Mouse (Mus musculus): ENCODE measurements around the gene Pigb. TPM values are rescaled to one million over a fixed set of nuclear protein-coding genes. Genes with fewer than 3 reads are reported as not detected.
"Not testable (repeated sequence)": the region's sequence is repeated elsewhere in the genome, so short reads cannot be mapped to it uniquely, and the experiment has no call there.

Pigb gene
- total RNA-seq (2022) = 1 to 10 TPM; 3.7 to 4.6 (median 4.2) TPM

GRCm38 (mm10) chr9:73040080-73040479 lies at the start of gene Pigb:
Gene Pigb (minus strand): TSS chr9:73040378.
- no peak for DNase-seq (ENCODE audit: low spot score in 2 of 2)

DNA sequence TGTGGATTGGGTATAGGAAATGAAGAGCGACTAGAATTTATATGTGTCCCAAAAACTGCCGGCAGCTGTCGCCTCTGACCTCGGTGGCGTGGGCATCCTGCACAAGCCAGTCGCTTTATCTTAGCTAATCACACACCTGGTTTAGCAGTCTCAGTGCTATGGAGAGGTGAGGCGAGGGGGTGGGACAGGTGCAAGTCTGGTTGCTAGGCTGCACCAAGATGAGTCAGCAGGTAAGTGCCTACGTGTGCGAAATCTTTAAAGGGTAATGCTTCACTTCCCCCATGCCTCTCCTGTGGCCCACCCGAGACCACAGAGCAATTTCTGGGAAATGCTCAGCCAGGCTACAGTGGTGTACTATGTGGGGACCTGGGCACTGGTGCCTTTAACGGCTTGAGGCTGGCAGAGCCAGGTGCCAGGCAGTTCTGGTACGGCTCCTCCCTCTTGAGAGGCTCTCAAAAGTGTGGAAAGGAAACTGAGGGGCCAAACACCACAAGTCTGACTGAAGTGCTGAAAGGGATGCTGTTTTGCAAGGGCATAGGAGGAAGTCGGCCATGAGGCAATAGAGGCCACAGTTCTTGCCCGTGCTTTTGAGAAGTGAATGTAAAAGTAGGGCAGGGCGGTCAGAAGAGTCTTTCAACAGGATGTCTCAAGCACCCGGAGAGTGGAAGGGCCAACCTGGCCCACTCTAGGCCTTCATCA lies 49.2 kb upstream of the Pigb start:
- DNase-seq (ENCODE audit: low spot score in 2 of 2) = no peak

DNA sequence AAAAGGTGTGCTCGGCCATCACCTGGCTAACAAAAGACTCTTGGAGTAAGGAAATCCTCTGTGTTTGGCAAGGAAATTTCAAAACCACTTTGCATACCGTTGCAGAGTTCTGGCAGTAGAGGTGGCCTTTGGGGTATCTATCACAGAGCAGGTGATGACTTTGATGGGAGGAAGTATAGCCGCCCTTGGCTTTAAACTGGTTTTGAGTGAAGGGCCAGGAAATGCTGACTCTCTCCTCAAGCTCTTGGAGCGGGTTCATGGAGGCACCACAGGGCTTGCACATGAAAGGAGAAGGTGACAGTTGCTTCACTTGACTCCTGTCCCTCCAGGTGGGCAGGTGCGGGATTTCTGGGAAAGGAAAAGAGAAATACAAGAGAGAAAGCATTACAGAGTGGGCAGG lies 47.4 kb upstream of the Pigb start:
- DNase-seq (ENCODE audit: low spot score in 2 of 2) = no peak

GRCm38 (mm10) chr9:73087121-73087520 lies 46.9 kb upstream of the Pigb start:
- DNase-seq (ENCODE audit: low spot score in 2 of 2) = no peak

DNA sequence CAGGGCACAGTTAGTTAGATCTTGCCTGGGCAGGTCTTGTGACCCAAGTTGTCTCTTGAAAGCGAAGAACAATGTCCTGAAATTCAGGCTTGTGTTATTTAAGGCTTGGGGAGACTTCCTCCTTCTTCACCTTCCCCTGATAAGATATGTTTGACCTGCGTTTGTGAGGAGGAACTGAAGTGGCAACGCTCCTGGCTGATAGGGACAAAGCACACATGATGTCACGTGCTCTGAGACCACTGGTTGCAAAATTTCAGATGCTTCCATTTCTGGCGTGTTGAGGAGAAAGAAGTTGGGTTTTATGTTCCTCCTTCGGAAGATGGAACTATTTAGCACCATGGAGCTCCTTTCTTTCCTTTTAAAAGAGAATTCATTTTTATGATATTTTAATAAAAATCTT lies 45.7 kb upstream of the Pigb start:
- no peak for DNase-seq (ENCODE audit: low spot score in 2 of 2)

GRCm38 (mm10) chr9:73083956-73084355 lies 43.8 kb upstream of the Pigb start:
- DNase-seq (ENCODE audit: low spot score in 2 of 2) = no peak

- no peak for DNase-seq (ENCODE audit: low spot score in 2 of 2)
Measured at GRCm38 (mm10) chr9:73082291-73083000, 42.3 kb upstream of the Pigb start.

DNA sequence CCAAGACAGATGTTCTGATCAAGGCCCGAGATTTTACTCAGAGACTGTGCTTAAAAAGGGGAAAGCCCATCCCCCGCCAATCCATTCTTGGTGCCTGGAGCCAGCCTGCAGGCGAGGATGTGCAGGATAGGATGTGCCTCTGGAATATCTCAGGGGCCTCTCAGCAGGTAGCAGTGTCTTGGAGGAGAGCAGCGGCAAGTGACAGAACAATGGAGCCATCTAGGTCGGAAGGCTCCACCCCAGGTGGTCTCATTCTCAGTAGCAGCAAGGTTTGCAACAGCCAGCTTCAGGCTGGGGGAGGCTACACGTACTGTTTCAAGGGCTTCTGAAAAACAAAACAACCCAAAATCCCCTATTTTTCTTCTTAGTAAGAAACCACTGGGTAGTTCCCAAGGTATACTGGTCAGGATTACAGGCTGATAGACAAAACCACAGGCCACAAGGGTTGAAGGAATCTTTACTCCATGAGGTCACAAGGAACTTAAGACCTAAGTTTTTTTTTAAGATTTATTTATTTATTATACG lies 39.7 kb upstream of the Pigb start:
- DNase-seq (ENCODE audit: low spot score in 2 of 2) = no peak

DNA sequence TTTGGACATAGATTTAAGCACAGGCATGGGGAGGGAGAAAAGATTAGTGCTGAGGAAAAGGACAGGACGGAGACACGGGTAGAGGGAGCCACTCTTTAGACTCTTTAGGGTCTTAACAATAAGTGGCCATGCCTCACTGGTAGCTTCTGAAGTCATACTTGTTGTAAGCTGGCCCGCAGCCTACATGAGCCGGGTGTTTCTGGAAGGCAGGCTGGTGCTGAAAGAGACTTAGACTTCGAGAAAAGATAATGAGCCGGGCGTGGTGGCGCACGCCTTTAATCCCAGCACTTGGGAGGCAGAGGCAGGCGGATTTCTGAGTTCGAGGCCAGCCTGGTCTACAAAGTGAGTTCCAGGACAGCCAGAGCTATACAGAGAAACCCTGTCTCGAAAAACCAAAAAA lies 39.2 kb upstream of the Pigb start:
- not testable (repeated sequence) for DNase-seq (ENCODE audit: low spot score in 2 of 2)

- no peak for DNase-seq (ENCODE audit: low spot score in 2 of 2)
Measured at GRCm38 (mm10) chr9:73073169-73073568, 33.0 kb upstream of the Pigb start.

GRCm38 (mm10) chr9:73072426-73072825 lies 32.2 kb upstream of the Pigb start:
- no peak for DNase-seq (ENCODE audit: low spot score in 2 of 2)

DNA sequence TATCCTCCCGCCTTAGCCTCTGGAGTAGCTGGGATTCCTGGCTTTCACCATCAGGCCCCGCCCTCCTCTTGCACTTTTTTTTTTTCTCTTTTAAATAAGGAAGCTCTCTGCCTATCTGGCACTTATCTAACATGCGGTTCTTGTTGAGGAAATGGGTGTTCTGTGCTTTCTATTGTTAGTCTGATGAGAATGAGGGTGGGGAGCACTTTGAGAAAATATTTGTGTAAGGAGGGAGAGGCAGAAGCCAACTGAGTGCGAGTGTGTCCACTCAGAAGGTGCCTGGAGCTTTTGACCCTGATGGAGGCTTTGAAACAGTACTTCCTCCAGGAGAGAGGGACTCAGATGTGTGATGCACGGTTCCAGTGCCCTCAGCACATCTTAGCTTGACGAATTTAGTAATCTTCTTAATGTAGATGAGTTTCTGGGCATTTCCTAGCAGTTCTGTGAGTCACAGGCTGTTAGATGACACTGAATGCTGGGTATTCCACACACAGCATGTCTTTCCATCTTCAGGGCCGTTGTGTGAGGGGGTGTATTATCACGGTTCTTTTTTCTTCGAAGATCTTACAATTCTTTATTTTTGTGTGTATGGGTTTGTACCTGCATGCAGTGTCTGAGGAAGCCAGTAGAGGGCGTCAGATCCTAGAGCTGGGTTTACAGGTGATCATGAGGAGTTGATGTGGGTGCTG lies 30.9 kb upstream of the Pigb start:
- DNase-seq (ENCODE audit: low spot score in 2 of 2) = no peak

DNA sequence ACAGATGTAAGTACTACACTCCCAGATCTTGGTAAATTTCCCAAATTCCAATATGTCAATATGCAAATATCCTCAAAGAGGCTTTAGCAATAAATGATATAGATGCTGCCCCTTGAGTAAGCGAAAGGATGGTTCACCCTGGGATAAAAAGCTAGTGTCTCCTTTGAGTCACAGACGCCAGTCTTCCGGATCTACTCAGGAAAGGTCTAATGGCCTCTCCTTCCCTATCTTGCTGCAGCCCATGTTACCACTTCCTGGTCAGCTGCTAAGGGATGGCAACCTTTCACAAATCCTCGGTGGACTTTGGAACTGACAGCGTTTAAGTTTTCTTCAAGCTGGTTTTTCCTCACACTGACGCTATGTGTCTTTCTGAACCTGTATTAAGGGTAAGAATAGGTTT lies 28.5 kb upstream of the Pigb start:
- DNase-seq (ENCODE audit: low spot score in 2 of 2) = no peak

DNA sequence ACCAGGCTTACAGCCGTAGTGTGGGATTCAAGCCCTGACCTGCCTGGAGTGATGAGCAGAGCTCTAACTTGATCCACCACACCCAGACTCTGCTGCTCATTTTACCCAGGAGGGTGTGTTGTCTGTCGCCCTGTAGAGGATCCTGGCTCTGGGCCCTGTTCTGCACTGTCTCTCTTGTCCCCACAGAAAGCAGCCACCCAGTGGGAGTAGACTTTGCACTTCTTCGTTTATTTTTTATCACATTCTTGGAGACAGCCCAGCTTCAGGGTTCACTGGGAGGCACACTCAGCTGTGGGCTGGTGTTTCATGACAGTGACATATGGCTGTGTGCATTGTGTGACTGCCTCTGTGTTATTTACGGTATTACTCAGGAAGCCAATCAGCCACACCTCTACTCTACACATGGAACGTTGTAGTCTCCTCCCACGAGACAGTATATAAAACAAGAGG lies 28.1 kb upstream of the Pigb start:
- no peak for DNase-seq (ENCODE audit: low spot score in 2 of 2)

GRCm38 (mm10) chr9:73067086-73067485 lies 26.9 kb upstream of the Pigb start:
- DNase-seq (ENCODE audit: low spot score in 2 of 2) = no peak

GRCm38 (mm10) chr9:73063621-73064290 lies 23.6 kb upstream of the Pigb start:
- no peak for DNase-seq (ENCODE audit: low spot score in 2 of 2)

DNA sequence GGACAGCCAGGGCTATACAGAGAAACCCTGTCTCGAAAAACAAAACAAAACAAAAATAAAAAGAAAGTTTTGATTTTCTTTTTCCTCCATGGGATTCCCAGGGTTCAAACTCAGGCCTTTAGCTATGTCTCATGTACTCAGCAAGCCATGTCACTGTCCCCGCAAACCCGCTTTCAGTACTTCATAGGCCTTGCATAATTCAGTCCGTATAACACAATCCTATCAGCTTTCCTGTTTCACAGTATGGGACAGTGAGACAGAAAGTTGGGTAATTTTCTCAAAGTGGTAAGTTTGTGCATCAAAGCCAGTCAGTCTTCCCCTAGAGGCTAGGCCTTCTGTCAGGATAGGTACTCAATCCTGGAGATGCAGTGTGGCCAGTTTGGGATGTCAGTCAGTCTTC lies 19.0 kb upstream of the Pigb start:
- DNase-seq (ENCODE audit: low spot score in 2 of 2) = no peak

DNA sequence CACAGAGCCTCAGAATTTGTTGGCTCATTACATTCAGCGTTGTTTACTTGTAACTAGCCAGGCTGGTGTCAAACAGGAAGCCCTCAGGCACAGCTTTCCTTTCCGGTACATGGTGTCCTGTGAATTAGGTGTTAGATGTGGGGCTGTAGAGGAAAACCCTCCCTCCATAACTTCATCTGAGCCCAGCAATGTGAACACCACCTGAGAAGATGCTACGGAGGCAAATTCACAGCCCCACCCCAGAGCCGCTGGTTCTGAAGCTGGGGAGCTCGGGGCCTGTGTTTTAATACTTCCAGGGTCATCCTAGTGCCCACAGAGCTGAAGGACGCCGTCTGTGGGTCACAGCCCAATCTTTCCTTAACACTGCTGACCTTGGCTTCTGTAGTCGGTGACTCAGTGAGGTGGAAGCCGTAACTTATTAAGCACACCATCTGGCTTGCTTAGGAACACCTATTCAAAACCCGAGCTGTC lies 15.3 kb upstream of the Pigb start:
- no peak for DNase-seq (ENCODE audit: low spot score in 2 of 2)

- DNase-seq (ENCODE audit: low spot score in 2 of 2) = no peak
Measured at GRCm38 (mm10) chr9:73050606-73051005, 10.4 kb upstream of the Pigb start.

GRCm38 (mm10) chr9:73049833-73050232 lies 9.7 kb upstream of the Pigb start:
- no peak for DNase-seq (ENCODE audit: low spot score in 2 of 2)

DNA sequence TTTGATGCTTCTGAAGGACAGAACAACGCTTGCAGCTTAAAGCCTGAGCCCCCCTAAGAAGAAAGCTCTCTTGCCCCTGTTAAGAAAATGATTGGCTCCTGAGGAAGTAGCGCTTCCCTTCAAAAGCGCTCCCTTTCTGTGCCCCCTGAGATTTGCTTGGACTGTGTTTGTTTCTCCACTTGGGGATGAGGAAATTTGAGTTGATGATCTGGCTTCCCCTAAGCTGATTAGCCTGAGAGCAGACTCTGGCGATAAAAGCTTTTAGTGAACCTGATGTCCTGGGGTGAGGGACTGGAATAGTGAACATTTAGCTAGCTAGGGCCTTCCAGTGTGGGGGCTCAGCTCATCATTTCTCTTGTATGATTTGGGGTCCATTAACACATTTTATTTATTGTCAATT lies 8.7 kb upstream of the Pigb start:
- no peak for DNase-seq (ENCODE audit: low spot score in 2 of 2)

- DNase-seq (ENCODE audit: low spot score in 2 of 2) = no peak
Measured at GRCm38 (mm10) chr9:73047906-73048305, 7.7 kb upstream of the Pigb start.

Measured in gastrocnemius, adult 8-10 months (tissue).